Mouse (Mus musculus) thymus, adult 2 months (tissue): ENCODE data around the gene Fbxo42. TPM values are rescaled to one million over a fixed set of nuclear protein-coding genes. Genes with fewer than 3 reads are reported as not detected.

Source experiments
- DNase-seq: peaks from one replicate; pipeline ENCODE4 v3.0.0; 2021
- H3K27ac ChIP-seq: fragments of 200-500 bp; 2 replicates; pipeline ENCODE4 v1.5.1; 2012; ENCODE audit warnings: low read length, control low read depth; ENCODE audit not compliant: control insufficient read depth, insufficient read depth
- H3K27me3 ChIP-seq: fragments of 200-500 bp; 2 replicates; pipeline ENCODE4 v1.6.1; 2012; ENCODE audit warnings: mild to moderate bottlenecking, low read length, moderate library complexity, mixed read lengths; ENCODE audit not compliant: control insufficient read depth, insufficient read depth
- H3K36me3 ChIP-seq: fragments of 200-500 bp; 2 replicates; pipeline ENCODE4 v1.6.1; 2012; ENCODE audit warnings: mild to moderate bottlenecking, low read length, moderate library complexity; ENCODE audit not compliant: control insufficient read depth, insufficient read depth
- H3K4me1 ChIP-seq: fragments of 200-500 bp; replicated peaks from 2 replicates; pipeline ENCODE4 v1.6.1; 2012; ENCODE audit warnings: low read length; ENCODE audit not compliant: control insufficient read depth, insufficient read depth
- H3K4me3 ChIP-seq: fragments of 200-500 bp; 2 replicates; pipeline ENCODE4 v1.5.1; 2012; ENCODE audit warnings: mild to moderate bottlenecking, low read length, control low read depth, moderate library complexity; ENCODE audit not compliant: control insufficient read depth, insufficient read depth
- CTCF ChIP-seq: fragments of 200-500 bp; IDR thresholded peaks from 2 replicates; pipeline ENCODE4 v1.5.1; 2012; ENCODE audit warnings: mild to moderate bottlenecking, control low read depth, low read length, moderate library complexity, borderline replicate concordance; ENCODE audit not compliant: control insufficient read depth, poor library complexity, insufficient read depth; ENCODE audit errors: extremely low read depth
- POLR2A ChIP-seq: fragments of 200-500 bp; IDR thresholded peaks from 2 replicates; pipeline ENCODE4 v1.6.1; 2012; ENCODE audit warnings: mild to moderate bottlenecking, low read length, control low read depth, moderate library complexity; ENCODE audit not compliant: control insufficient read depth, poor library complexity, insufficient read depth; ENCODE audit errors: extremely low read depth
- WGBS: fragments of 180-500 bp; shearing (Covaris S2); methylation state at CpG from one replicate; pipeline ENCODE4 v1.1.7; 2018; 5-methylcytosine and 5-hydroxymethylcytosine counted together
- polyA plus RNA-seq: library from polyadenylated mRNA; depleted of rRNA; stranded (reverse); fragments of >200 nt; gene quantifications from 2 replicates; pipeline ENCODE4 v1.2.3, GENCODE M21; 2012

Fbxo42 gene
- polyA plus RNA-seq, 1 experiment, result 29.3 TPM

GRCm38 (mm10) chr4:141122663-141123062 lies 25.1 kb upstream of the Fbxo42 start:
- Histone ChIP-seq H3K27ac (no peak overlapping the region), H3K4me1 (no peaks in the 10 kb centered on the region), H3K27me3 (no peaks in the 10 kb centered on the region), H3K4me3 (no peak overlapping the region), H3K36me3 (peaks cover 7% of the 10 kb centered on the region)
- 87% methylated on average over 7 of the region's 7 CpGs for WGBS
- DNase-seq, result no peak
- TF ChIP-seq CTCF (no peak), POLR2A (no peak)

GRCm38 (mm10) chr4:141123065-141123464 lies 24.6 kb upstream of the Fbxo42 start:
- Histone ChIP-seq H3K4me1 (no peaks in the 10 kb centered on the region), H3K27me3 (no peaks in the 10 kb centered on the region), H3K4me3 (no peak overlapping the region), H3K36me3 (peaks cover 5% of the 10 kb centered on the region; the same call in 1 of the 2 replicates), H3K27ac (no peak overlapping the region)
- DNase-seq, result no peak
- TF ChIP-seq CTCF (no peak), POLR2A (no peak)
- WGBS, result 83% methylated on average over 1 of the region's 1 CpGs

GRCm38 (mm10) chr4:141129190-141129710 lies 18.5 kb upstream of the Fbxo42 start:
- no peak overlapping the region for H3K27ac ChIP-seq
- no peak overlapping the region for H3K4me3 ChIP-seq
- 89% methylated on average over 6 of the region's 6 CpGs for WGBS
- no peak for DNase-seq
- TF ChIP-seq POLR2A, result no peak
- TF ChIP-seq CTCF, result no peak
- 0 out of 2 replicates have a peak, but pooled peaks cover 3% of the 10 kb centered on the region for H3K4me1 ChIP-seq
- H3K36me3 ChIP-seq, result no peaks in the 10 kb centered on the region
- no peaks in the 10 kb centered on the region for H3K27me3 ChIP-seq

DNA sequence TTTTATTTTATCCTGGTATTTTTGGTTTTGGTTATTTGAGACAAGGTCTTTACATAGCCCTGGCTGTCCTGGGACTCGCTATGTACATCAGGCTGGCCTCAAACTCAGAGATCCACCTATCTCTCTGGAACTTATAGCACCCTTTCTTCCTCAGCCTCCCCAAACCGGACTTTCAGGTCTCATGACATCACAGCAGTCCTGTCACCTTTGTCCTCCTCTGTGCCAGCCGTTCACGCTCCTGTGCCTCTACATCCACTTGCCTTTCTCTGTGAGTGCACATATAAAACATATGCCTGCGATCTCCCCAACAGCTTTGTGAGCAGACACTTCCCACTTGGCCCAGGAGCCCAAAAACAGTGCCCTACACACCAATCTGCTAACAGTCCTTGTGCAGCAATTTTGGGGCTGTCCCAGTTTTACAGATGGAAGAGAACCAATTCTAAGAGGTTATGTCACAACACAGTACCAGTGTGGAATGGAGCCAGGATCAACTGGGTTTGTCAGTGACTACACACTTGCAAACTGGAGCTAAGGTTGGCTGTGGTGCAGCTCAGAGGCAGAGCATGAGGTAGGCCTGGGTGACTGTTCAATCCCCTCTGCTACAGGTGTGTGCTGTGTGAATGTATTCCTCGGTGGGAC lies 16.9 kb upstream of the Fbxo42 start:
- H3K4me1 ChIP-seq, result peaks cover 9% of the 10 kb centered on the region; the same call in 1 of the 2 replicates
- TF ChIP-seq CTCF, result no peak
- TF ChIP-seq POLR2A, result no peak
- no peak for DNase-seq
- H3K4me3 ChIP-seq, result no peak overlapping the region
- 87% methylated on average over 6 of the region's 6 CpGs for WGBS
- no peaks in the 10 kb centered on the region for H3K36me3 ChIP-seq
- no peak overlapping the region for H3K27ac ChIP-seq
- H3K27me3 ChIP-seq, result no peaks in the 10 kb centered on the region

GRCm38 (mm10) chr4:141131531-141132061 lies 16.1 kb upstream of the Fbxo42 start:
- TF ChIP-seq CTCF (no peak), POLR2A (no peak)
- H3K4me3 ChIP-seq, result no peak overlapping the region
- WGBS, result 85% methylated on average over 5 of the region's 5 CpGs
- no peaks in the 10 kb centered on the region for H3K27me3 ChIP-seq
- no peaks in the 10 kb centered on the region for H3K36me3 ChIP-seq
- no peak overlapping the region for H3K27ac ChIP-seq
- DNase-seq, result no peak
- peaks cover 13% of the 10 kb centered on the region for H3K4me1 ChIP-seq

DNA sequence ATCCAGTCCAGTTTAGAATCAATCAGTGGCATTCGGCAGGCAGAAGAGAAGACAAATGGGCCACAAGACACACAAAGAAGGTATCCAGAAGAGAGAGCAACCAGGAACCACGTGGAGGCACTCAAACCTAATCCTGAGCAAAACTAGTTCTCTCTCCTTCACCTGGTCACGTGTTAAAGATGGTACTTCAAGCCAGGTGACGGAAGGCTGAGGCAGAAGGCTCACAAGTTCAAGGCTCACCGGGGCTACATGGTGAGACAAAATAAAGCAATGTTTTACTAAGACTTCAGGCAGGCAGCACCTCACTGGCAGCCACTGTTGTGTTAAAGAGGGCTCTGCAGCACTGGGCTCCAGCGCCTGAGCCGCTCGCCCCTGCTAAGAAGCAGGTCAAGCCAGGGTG lies 15.5 kb upstream of the Fbxo42 start:
- no peaks in the 10 kb centered on the region for H3K27me3 ChIP-seq
- peaks cover 16% of the 10 kb centered on the region for H3K4me1 ChIP-seq
- H3K36me3 ChIP-seq, result no peaks in the 10 kb centered on the region
- TF ChIP-seq CTCF (no peak), POLR2A (no peak)
- H3K4me3 ChIP-seq, result no peak overlapping the region
- no peak for DNase-seq
- WGBS, result 88% methylated on average over 8 of the region's 8 CpGs
- H3K27ac ChIP-seq, result no peak overlapping the region
